Mouse (Mus musculus) embryonic facial prominence, embryonic 12.5 days (tissue): ENCODE measurements around the gene Ppig. TPM values are rescaled to one million over a fixed set of nuclear protein-coding genes. Genes with fewer than 3 reads are reported as not detected.
A peak's percentile ranks its signal among the peaks of the same experiment; 100 is the strongest.

Experiments
- ATAC-seq: fragments of 200-750 bp; cut with Nextera tagmentation; 2 replicates; pipeline ENCODE4 v1.8.0; 2017; ENCODE audit not compliant: insufficient number of reproducible peaks, insufficient read depth, low FRiP score, low TSS enrichment
- H3K27ac ChIP-seq: fragments of 300-500 bp; sonication (generic); 2 replicates; pipeline ENCODE4 v1.5.1; 2016; ENCODE audit warnings: mild to moderate bottlenecking
- H3K27me3 ChIP-seq: fragments of 300-500 bp; sonication (generic); 2 replicates; pipeline ENCODE4 v1.6.1; 2016; ENCODE audit warnings: mild to moderate bottlenecking, moderate library complexity
- H3K36me3 ChIP-seq: fragments of 300-500 bp; sonication (generic); 2 replicates; pipeline ENCODE4 v1.6.1; 2016; ENCODE audit warnings: mild to moderate bottlenecking
- H3K4me1 ChIP-seq: fragments of 300-500 bp; sonication (generic); 2 replicates; pipeline ENCODE4 v1.6.1; 2016
- H3K4me2 ChIP-seq: fragments of 300-500 bp; sonication (generic); replicated peaks from 2 replicates; pipeline ENCODE4 v1.6.1; 2016; ENCODE audit warnings: mild to moderate bottlenecking, moderate library complexity
- H3K4me3 ChIP-seq: fragments of 300-500 bp; sonication (generic); 2 replicates; pipeline ENCODE4 v1.5.1; 2016; ENCODE audit warnings: mild to moderate bottlenecking
- H3K9ac ChIP-seq: fragments of 300-500 bp; sonication (generic); 2 replicates; pipeline ENCODE4 v1.6.1; 2016; ENCODE audit warnings: mild to moderate bottlenecking, moderate library complexity
- H3K9me3 ChIP-seq: fragments of 300-500 bp; sonication (generic); 2 replicates; pipeline ENCODE4 v1.6.1; 2016; ENCODE audit warnings: mild to moderate bottlenecking, moderate library complexity
- whole genome bisulfite sequencing: fragments of 180-500 bp; shearing (Covaris S2); methylation state at CpG from one replicate; pipeline ENCODE4 v1.1.7; 2016; 5-methylcytosine and 5-hydroxymethylcytosine counted together
- polyA plus RNA-seq: library from polyadenylated mRNA; unstranded; fragments of >200 nt; fragmentation: Nextera tagmentation; extraction: Ambion mirVana; gene quantifications from 2 replicates; pipeline ENCODE4 v1.2.1, GENCODE M21; 2016

Gene Ppig
- polyA plus RNA-seq, 1 experiment from 2014 or later = 185 TPM

DNA sequence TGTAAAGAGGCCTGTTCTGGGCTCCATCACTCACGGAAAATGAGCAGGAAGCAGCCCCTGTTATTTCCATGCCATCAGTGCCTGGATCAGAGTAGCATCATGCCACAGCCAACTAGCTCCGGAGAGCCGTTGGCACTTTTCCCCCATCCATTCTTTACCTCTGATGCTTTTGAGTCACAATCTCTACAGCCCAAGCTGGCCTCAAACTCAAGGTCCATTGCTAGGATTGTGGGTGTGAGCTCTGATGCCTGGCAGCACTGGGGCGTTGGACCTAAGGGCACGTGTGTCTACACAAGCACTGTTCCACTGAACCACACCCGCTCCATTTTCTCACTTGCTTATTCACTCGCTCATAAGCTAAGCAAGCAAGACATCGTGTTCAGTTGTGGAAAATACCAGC is 21.9 kb upstream of the Ppig start:
- 93% methylated on average over 8 of the region's 8 CpGs for WGBS
- Histone ChIP-seq H3K36me3 (peaks cover 21% of the 10 kb centered on the region), H3K27ac (no peak overlapping the region), H3K4me3 (no peak overlapping the region), H3K4me1 (no peaks in the 10 kb centered on the region), H3K9me3 (no peaks in the 10 kb centered on the region), H3K9ac (no peak overlapping the region), H3K4me2 (no peak overlapping the region), H3K27me3 (no peaks in the 10 kb centered on the region)
- no peak for ATAC-seq

DNA sequence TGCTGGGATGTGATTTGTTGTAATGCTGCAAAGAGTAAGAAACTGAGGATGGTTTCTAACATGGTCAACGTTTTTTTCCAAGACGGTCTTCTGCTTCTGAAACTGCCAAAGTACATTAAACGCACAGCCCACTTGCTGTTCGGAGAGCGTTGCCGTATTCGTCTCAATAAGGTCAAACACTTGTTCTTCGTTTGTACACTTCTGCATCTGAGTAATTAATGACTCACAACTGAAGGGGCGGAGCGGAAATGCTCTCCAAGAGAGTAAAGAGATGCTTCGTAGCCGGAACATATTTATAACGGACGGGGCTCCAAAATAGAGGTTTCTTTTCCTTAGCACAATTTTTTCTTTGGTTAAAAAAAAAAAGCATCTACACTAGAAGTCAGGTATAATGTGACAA is 10.2 kb upstream of the Ppig start:
- H3K9me3 ChIP-seq = no peaks in the 10 kb centered on the region
- H3K27me3 ChIP-seq = no peaks in the 10 kb centered on the region
- no peaks in the 10 kb centered on the region for H3K4me1 ChIP-seq
- H3K4me3 ChIP-seq = no peak overlapping the region
- ATAC-seq = no peak
- H3K9ac ChIP-seq = no peak overlapping the region
- no peak overlapping the region for H3K27ac ChIP-seq
- WGBS = 91% methylated on average over 14 of the region's 14 CpGs
- H3K36me3 ChIP-seq = 0 out of 2 replicates have a peak, but pooled peaks cover 9% of the 10 kb centered on the region
- H3K4me2 ChIP-seq = no peak overlapping the region

DNA sequence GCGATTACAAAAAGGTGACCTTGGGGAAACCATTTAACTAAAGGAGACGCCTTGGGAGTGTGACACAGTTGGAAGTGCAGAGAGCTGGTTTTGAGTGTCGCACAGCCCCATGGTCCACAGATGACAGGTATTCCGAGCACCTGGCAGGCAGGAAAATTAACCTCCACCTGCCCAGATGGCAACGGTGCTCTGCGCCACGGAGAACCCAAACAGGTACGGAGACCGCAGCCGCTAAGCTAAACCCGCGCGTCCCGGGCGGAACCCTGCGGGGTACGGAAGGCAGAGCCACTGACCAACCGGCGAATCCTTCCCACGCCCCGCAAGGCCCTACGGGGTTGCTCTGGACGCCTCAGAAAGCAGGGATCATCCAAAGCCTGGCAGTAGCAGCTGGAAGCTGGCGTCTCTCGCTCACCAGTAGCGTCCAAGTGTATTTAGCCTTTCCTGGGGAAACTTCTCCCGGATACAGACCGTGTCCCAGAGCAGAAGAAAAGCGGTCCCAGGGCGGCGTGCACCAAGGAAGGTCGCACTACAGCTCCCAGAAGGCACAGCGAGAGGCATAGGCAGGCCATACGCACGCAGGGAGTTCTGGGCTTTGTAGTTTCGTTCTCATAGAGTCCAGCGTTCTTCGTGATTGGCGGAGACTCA is 9.2 kb upstream of the Ppig start, which contains the start of gene Fastkd1:
Fastkd1 (minus strand) TSS at position 536 of the 645 bp plus-strand sequence.
- 0 out of 2 replicates have a peak, but pooled peaks cover 4% of the 10 kb centered on the region for H3K36me3 ChIP-seq
- H3K9ac ChIP-seq = peak within 1 kb of the TSS; percentile 71
- peak within 1 kb of the TSS; percentile 82 for H3K4me3 ChIP-seq
- H3K4me2 ChIP-seq = peak within 1 kb of the TSS; percentile 67
- H3K4me1 ChIP-seq = no peaks in the 10 kb centered on the region
- no peaks in the 10 kb centered on the region for H3K9me3 ChIP-seq
- WGBS = under 1% methylated on average over 39 of the region's 39 CpGs
- H3K27ac ChIP-seq = no peak within 1 kb of the TSS
- ATAC-seq = peak; percentile 97
- no peaks in the 10 kb centered on the region for H3K27me3 ChIP-seq

DNA sequence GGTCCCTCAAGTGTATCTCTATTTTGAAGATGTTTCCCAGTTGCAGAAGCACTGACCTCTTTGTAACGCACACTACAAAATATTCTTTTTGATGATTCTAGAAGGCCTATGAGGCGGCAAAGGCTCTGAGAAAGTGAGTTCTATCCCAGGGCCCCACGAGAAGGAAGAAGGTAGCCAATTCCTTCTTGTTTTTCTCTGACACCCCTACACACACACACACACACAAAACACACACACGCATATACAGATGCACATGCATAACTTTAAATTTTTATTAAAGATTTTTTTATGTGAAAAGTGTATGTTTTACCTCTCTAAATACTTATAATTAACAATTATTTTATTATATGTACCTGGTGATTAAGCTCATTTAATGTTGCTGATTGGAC is 8.7 kb upstream of the Ppig start:
- H3K4me1 ChIP-seq = no peaks in the 10 kb centered on the region
- ATAC-seq = no peak
- WGBS = 34% methylated on average over 4 of the region's 4 CpGs
- H3K9ac ChIP-seq = no peak overlapping the region
- 0 out of 2 replicates have a peak, but pooled peaks cover 4% of the 10 kb centered on the region for H3K36me3 ChIP-seq
- H3K4me3 ChIP-seq = peak overlapping the region; percentile 82
- no peak overlapping the region for H3K27ac ChIP-seq
- peak overlapping the region; percentile 67 for H3K4me2 ChIP-seq
- no peaks in the 10 kb centered on the region for H3K27me3 ChIP-seq
- H3K9me3 ChIP-seq = no peaks in the 10 kb centered on the region

DNA sequence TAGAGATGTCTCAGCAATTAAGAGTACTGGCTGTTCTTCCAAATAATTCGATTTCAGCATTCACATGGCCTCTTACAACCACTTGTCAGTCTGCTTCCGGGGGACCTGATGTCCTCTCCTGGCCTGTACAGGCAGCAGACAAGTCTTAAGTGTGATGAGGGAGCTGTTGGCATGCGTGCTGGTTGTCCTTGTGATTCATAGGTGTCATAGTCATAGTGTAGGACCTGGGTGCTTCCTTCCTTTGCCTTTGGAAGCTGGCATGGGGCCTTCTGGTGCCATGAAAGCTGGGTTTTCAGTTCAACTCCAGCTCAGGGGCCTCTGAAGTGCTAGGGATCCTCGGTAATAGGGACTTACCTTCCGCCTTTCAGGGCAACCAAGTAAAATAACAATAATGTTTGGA is 8.2 kb upstream of the Ppig start:
- H3K36me3 ChIP-seq = 0 out of 2 replicates have a peak, but pooled peaks cover 1% of the 10 kb centered on the region
- 81% methylated on average over 5 of the region's 5 CpGs for WGBS
- no peaks in the 10 kb centered on the region for H3K4me1 ChIP-seq
- H3K4me2 ChIP-seq = no peak overlapping the region
- no peak overlapping the region for H3K4me3 ChIP-seq
- H3K27ac ChIP-seq = no peak overlapping the region
- no peak overlapping the region for H3K9ac ChIP-seq
- H3K27me3 ChIP-seq = no peaks in the 10 kb centered on the region
- no peaks in the 10 kb centered on the region for H3K9me3 ChIP-seq
- ATAC-seq = no peak

DNA sequence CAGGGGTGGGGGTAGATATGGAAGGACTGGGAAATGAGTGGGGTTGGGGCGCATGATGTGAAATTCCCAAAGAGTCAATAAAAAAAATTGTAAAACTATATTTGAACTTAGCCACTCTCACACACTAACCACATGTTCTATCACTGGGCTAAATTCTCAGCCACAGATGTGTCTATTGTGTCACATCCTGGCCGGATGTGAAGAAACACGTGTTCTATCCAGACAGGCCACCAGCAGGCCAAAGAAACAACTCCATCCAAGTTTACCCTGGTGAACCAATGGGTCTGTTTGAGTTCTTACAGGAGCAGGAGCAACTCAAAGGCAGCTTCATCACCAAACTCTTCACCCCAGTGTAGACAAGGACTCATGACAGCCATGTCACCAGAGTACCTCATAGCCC is 5.9 kb upstream of the Ppig start:
- H3K4me2 ChIP-seq = no peak overlapping the region
- ATAC-seq = no peak
- no peak overlapping the region for H3K27ac ChIP-seq
- H3K9me3 ChIP-seq = no peaks in the 10 kb centered on the region
- H3K4me1 ChIP-seq = no peaks in the 10 kb centered on the region
- 74% methylated on average over 3 of the region's 3 CpGs for WGBS
- peaks cover 6% of the 10 kb centered on the region; the same call in 1 of the 2 replicates for H3K27me3 ChIP-seq
- H3K36me3 ChIP-seq = no peaks in the 10 kb centered on the region
- no peak overlapping the region for H3K9ac ChIP-seq
- H3K4me3 ChIP-seq = no peak overlapping the region

DNA sequence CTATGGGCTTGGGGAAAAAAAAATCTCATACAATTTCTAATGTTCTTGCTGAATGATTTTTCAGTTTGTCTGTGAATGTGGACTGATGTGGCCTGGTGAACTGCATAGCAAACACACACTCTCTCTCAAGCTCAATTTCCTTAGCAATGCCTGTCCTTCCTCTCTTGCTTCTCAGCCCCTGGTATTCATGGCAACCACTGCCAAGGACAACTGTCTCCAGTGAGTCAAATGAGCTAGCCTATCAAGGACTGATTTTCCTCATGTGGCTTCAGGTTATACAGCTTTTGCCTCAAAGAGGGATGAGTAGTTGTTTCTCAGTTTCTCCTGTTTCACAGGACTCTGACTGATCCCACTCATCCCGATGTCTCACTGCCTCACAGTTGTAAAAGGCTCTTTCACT is 3.2 kb upstream of the Ppig start:
- Histone ChIP-seq H3K4me2 (no peak overlapping the region), H3K4me1 (peaks cover 3% of the 10 kb centered on the region; the same call in 1 of the 2 replicates), H3K4me3 (no peak overlapping the region), H3K27ac (no peak overlapping the region), H3K9ac (no peak overlapping the region), H3K36me3 (no peaks in the 10 kb centered on the region), H3K27me3 (peaks cover 6% of the 10 kb centered on the region; the same call in 1 of the 2 replicates), H3K9me3 (no peaks in the 10 kb centered on the region)
- WGBS = 83% methylated on average over 1 of the region's 1 CpGs
- no peak for ATAC-seq

DNA sequence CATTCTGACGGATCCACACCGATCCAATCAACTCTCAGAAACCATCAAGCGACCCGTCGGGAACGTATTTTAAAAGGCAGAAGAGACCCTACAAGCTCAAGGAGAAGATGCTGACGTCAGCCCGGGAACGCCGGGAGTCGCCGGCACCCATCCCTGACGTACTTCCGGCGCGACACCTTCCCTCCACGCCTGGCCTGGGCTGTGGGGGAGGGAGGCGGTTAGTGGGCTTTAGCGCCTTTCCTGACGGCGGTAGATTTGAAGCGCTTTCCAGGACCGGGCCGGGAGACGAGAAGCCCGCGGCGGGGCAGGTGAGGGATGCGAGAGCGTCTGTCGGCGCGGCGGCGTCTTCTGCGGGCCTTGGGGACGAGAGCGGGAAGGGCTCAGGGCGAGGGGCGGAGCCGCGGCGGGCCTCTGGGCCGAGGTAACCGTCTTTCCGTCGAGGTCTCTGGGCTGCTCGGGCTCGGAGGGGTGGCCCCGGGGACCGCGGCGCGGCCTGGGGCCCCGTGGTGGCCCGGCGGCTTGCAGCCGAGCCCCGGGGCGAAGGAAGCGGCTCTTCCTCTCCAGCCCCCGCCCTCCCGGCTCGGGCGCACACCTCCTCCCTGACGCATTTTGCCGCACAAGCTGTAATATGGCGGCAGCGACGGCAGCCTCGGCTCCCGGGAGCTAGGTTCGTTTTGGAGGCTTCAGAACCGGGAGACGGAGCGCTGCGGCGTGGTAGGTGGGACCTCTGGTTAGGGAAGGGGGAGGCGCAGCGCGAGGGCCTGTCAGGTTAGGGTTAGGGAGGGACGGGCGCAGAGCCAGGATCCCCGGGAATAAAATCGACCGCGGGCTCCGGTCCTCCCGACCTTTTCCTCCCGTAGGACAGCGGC is 539 bp downstream of the Ppig start:
- peak overlapping the region; percentile 66 for H3K4me2 ChIP-seq
- peaks cover 7% of the 10 kb centered on the region; the same call in 1 of the 2 replicates for H3K4me1 ChIP-seq
- peak overlapping the region; percentile 90 for H3K27ac ChIP-seq
- H3K36me3 ChIP-seq = no peaks in the 10 kb centered on the region
- peak; percentile 90 for ATAC-seq
- under 1% methylated on average over 74 of the region's 91 CpGs for WGBS
- H3K4me3 ChIP-seq = peak overlapping the region; percentile 85
- H3K27me3 ChIP-seq = peaks cover 6% of the 10 kb centered on the region; the same call in 1 of the 2 replicates
- H3K9ac ChIP-seq = peak overlapping the region; percentile 84
- no peaks in the 10 kb centered on the region for H3K9me3 ChIP-seq

DNA sequence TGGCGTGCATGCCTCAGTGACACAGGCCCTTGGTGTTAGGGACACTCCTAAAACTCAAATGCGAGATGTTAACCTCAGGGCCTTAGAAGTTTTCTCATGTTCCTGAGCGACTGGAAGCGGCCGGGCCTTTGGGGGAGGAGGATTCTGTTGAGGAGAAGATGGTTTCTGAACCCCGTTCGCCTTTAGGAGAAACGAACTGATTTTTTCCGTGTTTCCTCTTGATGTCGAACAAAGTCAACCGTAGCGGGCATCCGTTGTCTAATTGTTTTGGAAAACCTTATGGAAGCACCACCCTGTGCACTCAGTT is 1.1 kb downstream of the Ppig start:
- Histone ChIP-seq H3K4me2 (peak overlapping the region; percentile 66), H3K9ac (peak overlapping the region; percentile 84), H3K4me1 (peaks cover 7% of the 10 kb centered on the region; the same call in 1 of the 2 replicates), H3K9me3 (no peaks in the 10 kb centered on the region), H3K36me3 (no peaks in the 10 kb centered on the region), H3K27me3 (peaks cover 6% of the 10 kb centered on the region; the same call in 1 of the 2 replicates), H3K27ac (peak overlapping the region; percentile 90), H3K4me3 (peak overlapping the region; percentile 85)
- 1% methylated on average over 13 of the region's 13 CpGs for WGBS
- ATAC-seq = no peak

DNA sequence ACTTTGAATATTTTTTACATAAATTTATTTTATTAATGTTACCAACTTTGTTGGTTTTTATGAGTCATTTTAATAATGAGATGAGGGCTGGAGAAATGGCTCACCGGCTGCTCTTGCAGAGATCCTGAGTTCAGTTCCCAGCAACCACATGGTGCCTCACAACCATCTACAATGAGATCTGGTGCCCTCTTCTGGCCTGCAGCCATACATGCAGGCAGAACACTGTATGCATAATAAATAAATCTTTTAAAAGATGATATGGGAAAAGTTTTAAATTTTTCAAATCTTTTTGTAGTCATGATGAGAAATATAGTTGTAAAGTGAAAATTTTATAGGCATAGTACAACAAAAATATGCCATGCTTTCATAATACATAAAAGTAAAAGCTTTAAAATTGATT is 22.7 kb downstream of the Ppig start:
- WGBS = 81% methylated on average over 1 of the region's 1 CpGs
- no peaks in the 10 kb centered on the region for H3K4me1 ChIP-seq
- H3K27ac ChIP-seq = no peak overlapping the region
- no peak for ATAC-seq
- H3K36me3 ChIP-seq = peaks cover 52% of the 10 kb centered on the region
- no peaks in the 10 kb centered on the region for H3K9me3 ChIP-seq
- H3K27me3 ChIP-seq = no peaks in the 10 kb centered on the region
- H3K9ac ChIP-seq = no peak overlapping the region
- no peak overlapping the region for H3K4me2 ChIP-seq
- no peak overlapping the region for H3K4me3 ChIP-seq

DNA sequence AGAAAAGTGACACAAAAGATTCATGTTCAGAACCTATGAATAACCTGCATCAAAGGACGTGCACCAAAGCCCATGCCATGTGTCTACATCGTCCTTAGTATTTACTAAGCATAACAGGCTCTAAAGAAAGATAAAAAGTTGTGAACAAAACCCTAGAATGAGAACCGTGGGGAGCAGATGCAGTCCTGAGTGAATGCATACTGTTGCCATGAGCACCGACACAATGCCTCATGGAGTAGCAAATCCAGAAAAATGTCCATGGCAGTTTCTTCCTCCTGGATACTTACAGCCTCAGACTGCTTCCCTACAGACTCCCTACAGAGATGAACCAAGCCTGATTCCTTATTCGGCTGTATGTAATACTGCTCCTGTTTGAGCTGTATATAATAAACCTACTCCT is 38.6 kb downstream of the Ppig start:
- no peak for ATAC-seq
- 84% methylated on average over 5 of the region's 5 CpGs for WGBS

DNA sequence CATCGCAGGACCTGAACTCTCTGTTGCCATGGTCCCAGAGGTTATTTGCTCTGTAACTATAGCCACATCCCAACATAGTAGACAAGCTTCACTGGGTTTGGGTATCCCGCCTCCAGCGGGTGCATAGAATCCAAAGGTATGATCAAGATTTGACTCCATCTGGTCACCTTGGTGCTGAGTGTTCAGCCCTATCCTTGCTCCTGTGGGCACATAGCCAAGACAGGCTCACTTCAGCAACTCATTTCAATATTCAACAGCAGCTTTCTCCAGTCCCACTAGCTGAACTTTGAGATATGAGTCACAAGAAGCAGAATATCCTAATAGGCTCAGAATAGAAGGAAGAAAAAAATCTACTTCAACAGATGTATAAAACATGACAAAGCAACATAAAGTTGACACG is 41.0 kb downstream of the Ppig start:
- Histone ChIP-seq H3K4me2 (no peak overlapping the region), H3K27me3 (no peaks in the 10 kb centered on the region), H3K27ac (no peak overlapping the region), H3K4me3 (no peak overlapping the region), H3K9ac (no peak overlapping the region), H3K9me3 (no peaks in the 10 kb centered on the region), H3K4me1 (no peaks in the 10 kb centered on the region), H3K36me3 (no peaks in the 10 kb centered on the region)
- 75% methylated on average over 4 of the region's 4 CpGs for WGBS
- no peak for ATAC-seq

More for the DNA sequence above, 38.6 kb downstream of the Ppig start:
- Histone ChIP-seq H3K4me3 (no peak overlapping the region), H3K4me2 (no peak overlapping the region), H3K27me3 (no peaks in the 10 kb centered on the region), H3K27ac (no peak overlapping the region), H3K36me3 (no peaks in the 10 kb centered on the region), H3K4me1 (no peaks in the 10 kb centered on the region), H3K9me3 (no peaks in the 10 kb centered on the region), H3K9ac (no peak overlapping the region)
